Mouse (Mus musculus): ENCODE measurements around the gene Vmn1r157. TPM values are rescaled to one million over a fixed set of nuclear protein-coding genes. Genes with fewer than 3 reads are reported as not detected.
"Not testable (repeated sequence)": the region's sequence is repeated elsewhere in the genome, so short reads cannot be mapped to it uniquely, and the experiment has no call there.

Vmn1r157 gene
- not detected in 2 replicates for polyA plus RNA-seq (2012)

GRCm38 (mm10) chr7:22761397-22761796 is at the start of gene Vmn1r157:
TSS of gene Vmn1r157 (plus strand) at chr7:22761697.
- not testable (repeated sequence) for TF ChIP-seq GATA1 (IDR thresholded peaks at IDR 0.05; ENCODE audit: low read length)

DNA sequence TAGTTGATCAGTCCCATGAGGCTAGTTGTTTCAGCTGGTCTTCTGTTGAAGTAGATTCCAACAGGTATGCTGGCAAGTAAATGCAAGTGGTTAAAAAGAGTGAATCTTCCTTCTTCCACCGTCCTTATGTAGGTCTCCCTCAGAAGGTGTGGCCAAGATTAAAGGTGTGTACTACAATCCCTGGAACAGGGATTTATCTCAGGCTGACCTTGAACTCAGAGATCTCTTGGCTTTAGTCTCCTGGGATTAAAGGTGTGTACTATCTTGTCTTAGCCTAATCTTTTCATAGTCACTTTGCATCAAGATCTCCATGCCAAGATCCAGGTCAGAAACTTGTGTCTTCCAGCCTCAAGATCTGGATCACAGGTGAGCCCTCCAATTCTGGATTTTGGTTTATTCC is 41.9 kb upstream of the Vmn1r157 start, which contains the start of gene Gm4567:
TSS of gene Gm4567 (minus strand) at position 101 of the 400 bp plus-strand sequence.
- not testable (repeated sequence) for TF ChIP-seq GATA1 (IDR thresholded peaks at IDR 0.05; ENCODE audit: low read length)

DNA sequence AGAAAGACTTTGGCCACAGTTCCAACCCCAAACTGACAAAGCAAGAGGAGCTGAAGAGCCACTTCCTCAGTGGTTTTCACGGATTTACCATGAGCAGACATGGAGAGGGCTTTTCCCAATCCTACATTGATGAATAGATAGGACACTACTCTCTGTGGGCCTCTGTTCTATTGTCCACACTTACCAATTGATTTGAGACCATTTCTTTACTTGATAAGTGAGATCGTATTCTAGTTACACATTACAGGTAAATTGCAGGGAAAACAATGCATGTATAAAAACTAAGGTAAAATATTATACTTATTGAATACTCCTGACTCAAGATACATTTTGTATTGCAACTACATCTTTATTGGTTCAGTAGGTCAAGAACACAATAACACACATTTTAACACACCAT is 29.2 kb downstream of the Vmn1r157 start, which contains the start of gene Vmn1r158:
TSS of gene Vmn1r158 (minus strand) at position 101 of the 400 bp plus-strand sequence.
- TF ChIP-seq GATA1 (IDR thresholded peaks at IDR 0.05; ENCODE audit: low read length): not testable (repeated sequence)

Other genes starting within 250 kb of the Vmn1r157 start
- not detected in 2 replicates for gene Vmn1r152, start 238.7 kb upstream of the Vmn1r157 start, polyA plus RNA-seq (2012)
- not detected in 2 replicates for gene Gm8677, start 226.8 kb upstream of the Vmn1r157 start, polyA plus RNA-seq (2012)
- gene Gm4201, start 196.4 kb upstream of the Vmn1r157 start, polyA plus RNA-seq (2012): not detected in 2 replicates
- gene Gm4565, start 173.6 kb upstream of the Vmn1r157 start, polyA plus RNA-seq (2012): not detected in 2 replicates
- gene Vmn1r155, start 103.7 kb upstream of the Vmn1r157 start, polyA plus RNA-seq (2012): not detected in 2 replicates
- gene Gm8693, start 69.4 kb upstream of the Vmn1r157 start, polyA plus RNA-seq (2012): not detected in 2 replicates
- gene Gm4567, start 42.0 kb upstream of the Vmn1r157 start, polyA plus RNA-seq (2012): not detected in 2 replicates
- not detected in 2 replicates for gene Vmn1r158, start 29.1 kb downstream of the Vmn1r157 start, polyA plus RNA-seq (2012)
- not detected in 2 replicates for gene Vmn1r159, start 81.9 kb downstream of the Vmn1r157 start, polyA plus RNA-seq (2012)
- not detected in 2 replicates for gene Vmn1r160, start 109.5 kb downstream of the Vmn1r157 start, polyA plus RNA-seq (2012)
- not detected in 2 replicates for gene Gm4214, start 223.0 kb downstream of the Vmn1r157 start, polyA plus RNA-seq (2012)

Data from G1E-ER4 (cell line).